Mouse (Mus musculus): ENCODE results near the gene Rgs9bp. TPM values are rescaled to one million over a fixed set of nuclear protein-coding genes. Genes with fewer than 3 reads are reported as not detected.
A peak's percentile ranks its signal among the peaks of the same experiment; 100 is the strongest.

Gene Rgs9bp
- polyA plus RNA-seq, 1 experiment from 2014 or later, result 0.32 TPM

DNA sequence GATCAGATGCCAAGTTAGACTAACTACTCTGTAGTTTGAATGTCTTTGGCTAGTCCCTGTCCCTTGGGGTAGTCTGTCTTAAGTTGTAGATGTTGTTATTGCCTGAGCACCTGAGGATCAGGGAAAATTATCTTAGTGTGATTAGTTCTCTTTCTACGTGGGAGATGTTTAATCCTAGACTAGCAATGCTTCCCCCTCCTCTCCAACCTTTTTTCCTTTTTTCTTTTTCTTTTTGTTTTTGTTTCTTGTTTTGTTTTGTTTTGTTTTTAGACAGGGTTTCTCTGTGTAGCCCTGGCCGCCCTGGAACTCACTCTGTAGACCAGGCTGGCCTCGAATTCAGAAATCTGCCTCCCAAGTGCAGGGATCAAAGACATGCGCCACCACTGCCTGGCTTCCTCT lies 29.2 kb downstream of the Rgs9bp start, which contains the start of gene Nudt19:
Gene Nudt19 (minus strand): TSS at position 100 of the 399 bp plus-strand sequence.
- H3K27me3 ChIP-seq (ENCODE audit: control insufficient read depth, insufficient read depth, low read length), result no peaks in the 10 kb centered on the region
- 0 out of 2 replicates have a peak, but pooled peaks cover 2% of the 10 kb centered on the region for H3K4me1 ChIP-seq (replicated peaks; ENCODE audit: control insufficient read depth, insufficient read depth, low read length)
- H3K4me2 ChIP-seq (ENCODE audit: low read depth, low read length, severe bottlenecking), result peak within 1 kb of the TSS; percentile 92
- H3K9ac ChIP-seq (ENCODE audit: low read length), result peak within 1 kb of the TSS; percentile 95
- H3K36me3 ChIP-seq (ENCODE audit: control insufficient read depth, insufficient read depth, low read length), result no peaks in the 10 kb centered on the region
- peak within 1 kb of the TSS; percentile 93 for H3K27ac ChIP-seq (ENCODE audit: low read depth, low read length)
- no peaks in the 10 kb centered on the region for H3K9me3 ChIP-seq (ENCODE audit: control insufficient read depth, low read length)
- DNase-seq (ENCODE audit: low spot score) (no peak), ATAC-seq (replicated peaks; ENCODE audit: low FRiP score) (no peak)
- peak within 1 kb of the TSS; percentile 76 for H3K4me3 ChIP-seq (ENCODE audit: low read depth, low read length)
- WGBS, result 71% methylated on average over 4 of the region's 4 CpGs

DNA sequence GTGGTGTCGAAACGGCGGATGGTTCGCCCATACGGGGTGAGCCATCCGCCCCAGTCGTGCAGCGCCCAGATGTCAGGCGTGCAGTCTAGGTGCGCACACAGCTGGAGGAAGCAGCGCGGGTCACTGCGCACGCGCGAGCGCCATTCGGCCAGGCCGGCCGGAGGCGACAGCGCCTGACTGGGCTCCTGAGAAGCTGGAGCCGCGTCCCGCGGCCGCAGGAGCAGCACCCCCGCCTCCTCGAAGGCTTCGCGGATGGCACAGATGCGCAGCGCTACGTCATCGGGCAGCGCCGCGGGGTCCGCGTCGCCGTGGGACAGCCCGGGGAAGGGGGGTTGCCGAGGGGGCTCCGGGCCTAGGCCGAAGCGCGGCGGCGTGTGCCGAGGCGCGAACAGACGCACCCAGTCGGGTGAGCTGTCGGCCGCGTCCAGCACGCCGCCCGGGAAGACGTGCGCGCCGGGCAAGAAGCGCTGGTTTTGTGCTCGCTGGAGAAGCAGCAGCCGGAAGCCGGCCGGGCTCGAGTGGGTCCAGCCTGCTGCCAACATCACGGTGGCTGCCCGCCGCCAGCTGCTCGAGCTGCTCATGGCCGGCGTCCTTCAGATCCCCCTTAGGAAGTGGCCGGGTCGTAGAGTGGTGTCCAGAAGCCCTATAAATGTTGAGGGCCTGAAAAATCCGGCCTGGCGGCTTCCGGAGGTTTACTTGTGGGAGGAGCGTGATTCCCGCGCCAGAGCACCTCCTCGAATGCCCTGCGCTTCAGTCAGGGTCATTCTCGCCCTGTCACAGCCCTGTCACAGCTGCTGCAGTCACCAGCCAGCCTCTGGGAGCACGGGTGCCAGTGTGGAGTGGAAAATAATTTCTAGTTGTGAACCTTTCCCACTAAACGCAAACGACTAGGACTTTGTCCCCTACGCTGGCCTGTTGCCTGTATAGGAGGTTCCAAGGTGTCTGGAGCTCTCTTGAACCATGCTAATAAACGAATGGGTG lies 29.9 kb downstream of the Rgs9bp start:
- under 1% methylated on average over 91 of the region's 93 CpGs for WGBS
- peak; percentile 94 for ATAC-seq (replicated peaks; ENCODE audit: low FRiP score)

DNA sequence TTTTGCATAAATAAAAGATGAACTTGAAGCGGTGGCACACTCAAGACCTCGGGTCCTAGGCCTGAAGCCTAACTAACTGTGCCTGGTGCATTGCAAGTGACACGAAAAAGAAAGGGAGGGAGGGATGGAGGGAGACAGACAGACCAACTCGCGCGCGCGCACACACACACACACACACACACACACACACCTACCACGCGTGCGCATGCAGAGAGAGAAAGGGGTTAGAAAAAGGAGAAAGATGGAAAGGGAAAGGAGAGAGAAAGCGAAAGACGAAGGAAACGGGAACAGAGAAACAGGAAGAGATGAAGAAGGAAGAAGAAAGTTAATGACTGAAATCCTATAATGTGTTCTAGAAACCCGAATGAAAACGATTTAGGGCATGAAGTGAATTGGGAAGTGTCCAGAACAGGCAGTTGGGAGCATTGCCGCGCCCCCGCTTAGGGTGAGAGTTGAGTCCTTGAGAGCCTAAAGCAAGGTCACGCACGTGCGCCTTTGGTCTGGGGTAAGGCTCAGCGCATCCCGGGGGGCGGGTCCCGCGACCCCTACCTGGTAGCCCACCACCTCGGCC lies 30.7 kb downstream of the Rgs9bp start:
- Histone ChIP-seq H3K27ac (ENCODE audit: low read depth, low read length) (peak overlapping the region; percentile 93), H3K36me3 (ENCODE audit: control insufficient read depth, insufficient read depth, low read length) (peaks cover 3% of the 10 kb centered on the region; the same call in 1 of the 2 replicates), H3K4me1 (replicated peaks; ENCODE audit: control insufficient read depth, insufficient read depth, low read length) (0 out of 2 replicates have a peak, but pooled peaks cover 2% of the 10 kb centered on the region), H3K9ac (ENCODE audit: low read length) (peak overlapping the region; percentile 95), H3K27me3 (ENCODE audit: control insufficient read depth, insufficient read depth, low read length) (no peaks in the 10 kb centered on the region), H3K4me2 (ENCODE audit: low read depth, low read length, severe bottlenecking) (peak overlapping the region; percentile 92), H3K9me3 (ENCODE audit: control insufficient read depth, low read length) (no peaks in the 10 kb centered on the region), H3K4me3 (ENCODE audit: low read depth, low read length) (peak overlapping the region; percentile 76)
- ATAC-seq (replicated peaks; ENCODE audit: low FRiP score), result no peak; the same call in 1 of the 2 replicates
- WGBS, result 3% methylated on average over 27 of the region's 28 CpGs
- DNase-seq (ENCODE audit: low spot score), result peak; percentile 65

More for the DNA sequence above, 29.9 kb downstream of the Rgs9bp start:
- Histone ChIP-seq H3K27me3 (ENCODE audit: control insufficient read depth, insufficient read depth, low read length) (no peaks in the 10 kb centered on the region), H3K27ac (ENCODE audit: low read depth, low read length) (peak overlapping the region; percentile 93), H3K36me3 (ENCODE audit: control insufficient read depth, insufficient read depth, low read length) (no peaks in the 10 kb centered on the region), H3K9me3 (ENCODE audit: control insufficient read depth, low read length) (no peaks in the 10 kb centered on the region), H3K4me3 (ENCODE audit: low read depth, low read length) (peak overlapping the region; percentile 76), H3K9ac (ENCODE audit: low read length) (peak overlapping the region; percentile 95), H3K4me1 (replicated peaks; ENCODE audit: control insufficient read depth, insufficient read depth, low read length) (0 out of 2 replicates have a peak, but pooled peaks cover 2% of the 10 kb centered on the region), H3K4me2 (ENCODE audit: low read depth, low read length, severe bottlenecking) (peak overlapping the region; percentile 92)
- DNase-seq (ENCODE audit: low spot score), result peak; percentile 95

DNA sequence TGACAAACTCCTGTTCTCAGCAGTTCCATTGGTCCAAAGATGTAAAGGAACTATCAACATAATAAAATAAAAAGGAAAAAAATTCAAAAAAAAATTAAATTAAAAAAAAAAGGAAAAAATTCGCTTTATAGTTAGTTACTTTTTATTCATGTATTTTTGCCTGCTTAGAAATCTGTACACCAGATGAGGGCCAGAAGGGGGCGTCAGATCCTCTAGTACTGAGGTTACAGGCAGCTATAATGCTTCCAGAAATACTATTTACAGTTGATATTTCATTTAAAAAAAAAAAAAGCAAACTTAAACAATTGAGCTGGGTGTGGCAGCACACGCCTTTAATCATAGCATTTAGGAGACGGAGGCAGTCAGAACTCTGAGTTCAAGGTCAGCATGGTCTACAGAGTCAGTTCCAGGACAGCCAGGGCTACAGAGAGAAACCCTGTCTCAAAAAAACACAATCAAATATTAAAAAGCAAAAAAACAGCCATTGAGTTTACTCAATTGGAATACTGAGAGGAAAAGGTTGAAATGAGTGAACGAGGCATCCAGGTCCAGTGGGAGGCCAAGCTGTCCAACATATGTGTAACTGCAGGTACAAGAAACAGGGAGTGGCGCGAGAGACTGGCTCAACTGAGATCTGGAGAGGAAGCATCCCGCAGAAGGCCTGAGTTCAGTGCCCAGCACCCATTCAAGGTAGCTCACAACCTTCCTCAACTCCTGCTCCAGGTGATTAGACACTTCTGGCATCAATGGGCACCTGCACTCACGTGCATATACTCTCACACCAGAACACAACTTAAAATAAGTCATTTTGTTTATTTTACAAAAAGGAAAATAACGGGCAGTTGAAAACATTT lies 31.4 kb downstream of the Rgs9bp start:
- DNase-seq (ENCODE audit: low spot score) (no peak), ATAC-seq (replicated peaks; ENCODE audit: low FRiP score) (no peak)
- Histone ChIP-seq H3K4me2 (ENCODE audit: low read depth, low read length, severe bottlenecking) (peak overlapping the region; percentile 92; the same call in 1 of the 2 replicates), H3K4me1 (replicated peaks; ENCODE audit: control insufficient read depth, insufficient read depth, low read length) (0 out of 2 replicates have a peak, but pooled peaks cover 2% of the 10 kb centered on the region), H3K9me3 (ENCODE audit: control insufficient read depth, low read length) (no peaks in the 10 kb centered on the region), H3K36me3 (ENCODE audit: control insufficient read depth, insufficient read depth, low read length) (peaks cover 3% of the 10 kb centered on the region; the same call in 1 of the 2 replicates), H3K4me3 (ENCODE audit: low read depth, low read length) (no peak overlapping the region; the same call in 1 of the 2 replicates), H3K27me3 (ENCODE audit: control insufficient read depth, insufficient read depth, low read length) (no peaks in the 10 kb centered on the region), H3K9ac (ENCODE audit: low read length) (no peak overlapping the region), H3K27ac (ENCODE audit: low read depth, low read length) (no peak overlapping the region)
- WGBS, result 64% methylated on average over 10 of the region's 10 CpGs

DNA sequence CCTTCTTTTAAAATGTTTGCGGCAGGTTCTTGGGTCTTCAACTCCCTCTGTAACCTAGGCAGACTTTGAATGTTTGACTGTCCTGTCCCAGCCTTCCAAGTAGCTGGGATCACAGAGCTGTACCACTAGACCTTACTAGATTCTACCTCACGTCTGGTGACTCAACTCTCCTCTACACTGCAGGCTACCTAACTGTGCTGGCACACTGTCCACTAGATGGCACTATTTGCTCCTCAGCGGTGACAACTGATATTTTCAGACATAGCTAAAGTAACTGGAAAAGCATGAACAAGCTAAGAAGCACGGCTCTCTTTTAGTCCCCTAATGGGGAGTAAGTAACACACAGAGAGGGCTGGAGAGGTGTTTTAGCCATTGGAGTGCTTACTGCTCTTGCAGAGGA lies 39.5 kb downstream of the Rgs9bp start:
- Histone ChIP-seq H3K9me3 (ENCODE audit: control insufficient read depth, low read length) (no peaks in the 10 kb centered on the region), H3K27me3 (ENCODE audit: control insufficient read depth, insufficient read depth, low read length) (no peaks in the 10 kb centered on the region), H3K9ac (ENCODE audit: low read length) (no peak overlapping the region), H3K27ac (ENCODE audit: low read depth, low read length) (no peak overlapping the region), H3K4me2 (ENCODE audit: low read depth, low read length, severe bottlenecking) (no peak overlapping the region), H3K4me1 (replicated peaks; ENCODE audit: control insufficient read depth, insufficient read depth, low read length) (no peaks in the 10 kb centered on the region), H3K36me3 (ENCODE audit: control insufficient read depth, insufficient read depth, low read length) (peaks cover 3% of the 10 kb centered on the region; the same call in 1 of the 2 replicates), H3K4me3 (ENCODE audit: low read depth, low read length) (no peak overlapping the region)
- peak; percentile 70 for DNase-seq (ENCODE audit: low spot score)
- WGBS, result 35% methylated on average over 4 of the region's 4 CpGs
- no peak for ATAC-seq (replicated peaks; ENCODE audit: low FRiP score)

DNA sequence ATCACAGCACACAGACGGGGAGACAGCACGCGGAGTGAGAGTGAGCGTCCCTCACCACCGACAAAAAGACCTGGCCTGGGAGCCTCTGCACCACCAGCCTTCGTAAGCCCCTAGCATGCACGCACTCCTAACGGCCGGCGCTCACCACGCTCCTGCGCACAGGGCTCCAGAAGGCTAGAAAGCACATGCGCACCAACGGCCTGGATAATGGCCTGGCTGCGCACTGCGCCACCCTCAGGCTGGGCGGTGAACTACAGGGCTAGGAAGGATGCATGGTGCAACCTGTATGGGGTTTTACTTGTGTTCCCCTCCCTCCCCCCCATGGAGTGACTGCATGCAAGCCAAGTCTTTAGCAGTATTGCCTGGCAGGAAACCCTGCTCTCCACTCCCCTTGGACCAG lies 47.8 kb downstream of the Rgs9bp start, which contains the start of gene Tdrd12:
Gene Tdrd12 (minus strand): TSS at position 184 of the 400 bp plus-strand sequence.
- ATAC-seq (replicated peaks; ENCODE audit: low FRiP score), result no peak
- H3K9ac ChIP-seq (ENCODE audit: low read length), result no peak within 1 kb of the TSS
- H3K4me3 ChIP-seq (ENCODE audit: low read depth, low read length), result no peak within 1 kb of the TSS
- WGBS, result 93% methylated on average over 17 of the region's 17 CpGs
- no peaks in the 10 kb centered on the region for H3K36me3 ChIP-seq (ENCODE audit: control insufficient read depth, insufficient read depth, low read length)
- no peaks in the 10 kb centered on the region for H3K4me1 ChIP-seq (replicated peaks; ENCODE audit: control insufficient read depth, insufficient read depth, low read length)
- H3K9me3 ChIP-seq (ENCODE audit: control insufficient read depth, low read length), result no peaks in the 10 kb centered on the region
- no peak for DNase-seq (ENCODE audit: low spot score)
- no peak within 1 kb of the TSS for H3K4me2 ChIP-seq (ENCODE audit: low read depth, low read length, severe bottlenecking)
- no peak within 1 kb of the TSS for H3K27ac ChIP-seq (ENCODE audit: low read depth, low read length)
- H3K27me3 ChIP-seq (ENCODE audit: control insufficient read depth, insufficient read depth, low read length), result no peaks in the 10 kb centered on the region

DNA sequence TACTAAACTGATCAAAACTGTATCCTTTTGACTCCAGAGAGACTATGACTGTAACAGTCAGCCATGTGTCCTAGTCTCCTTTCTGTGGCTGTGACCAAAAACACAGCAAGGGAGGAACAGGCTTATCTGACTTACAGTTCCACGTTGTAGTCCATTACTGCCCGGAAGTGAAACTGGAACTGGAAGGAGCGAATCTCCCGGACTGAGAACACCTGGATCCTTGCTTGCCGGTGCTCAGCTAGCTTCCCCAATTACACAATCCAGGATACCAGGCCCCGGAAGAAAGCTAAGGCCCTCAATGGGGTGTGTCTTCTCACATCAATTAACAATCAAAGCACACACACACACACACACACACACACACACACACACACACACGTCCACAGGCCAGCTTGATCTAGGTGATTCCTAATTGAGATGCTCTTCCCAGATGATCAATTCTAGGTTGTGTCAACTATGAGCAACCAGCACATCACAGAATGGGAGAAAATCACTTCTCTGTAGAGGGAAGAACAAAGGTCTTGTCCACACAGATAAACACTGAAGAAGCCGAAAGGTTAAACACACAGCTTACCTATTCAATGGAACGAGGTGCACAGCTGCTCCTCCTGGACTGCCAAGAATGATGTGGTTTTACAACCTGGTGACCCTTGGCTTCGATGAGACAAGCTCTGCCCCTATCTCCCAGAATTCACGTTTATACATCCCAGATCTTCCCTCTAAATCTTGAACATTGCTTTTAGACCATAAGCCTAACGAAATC lies 49.5 kb downstream of the Rgs9bp start:
- Histone ChIP-seq H3K27ac (ENCODE audit: low read depth, low read length) (no peak overlapping the region), H3K4me1 (replicated peaks; ENCODE audit: control insufficient read depth, insufficient read depth, low read length) (no peaks in the 10 kb centered on the region), H3K27me3 (ENCODE audit: control insufficient read depth, insufficient read depth, low read length) (no peaks in the 10 kb centered on the region), H3K9ac (ENCODE audit: low read length) (no peak overlapping the region), H3K9me3 (ENCODE audit: control insufficient read depth, low read length) (no peaks in the 10 kb centered on the region), H3K4me3 (ENCODE audit: low read depth, low read length) (no peak overlapping the region), H3K36me3 (ENCODE audit: control insufficient read depth, insufficient read depth, low read length) (no peaks in the 10 kb centered on the region), H3K4me2 (ENCODE audit: low read depth, low read length, severe bottlenecking) (no peak overlapping the region)
- WGBS, result 84% methylated on average over 12 of the region's 12 CpGs
- DNase-seq (ENCODE audit: low spot score) (no peak), ATAC-seq (replicated peaks; ENCODE audit: low FRiP score) (no peak)
